Mouse (Mus musculus): ENCODE measurements at regions not wholly inside any gene's neighbourhood (a gene's known extent, or its start where the extent isn't known, plus 50 kb on each side); places are given as distances from the start of the nearest gene placed in this dataset.

GRCm38 (mm10) chr5:91826636-91827035, 136.2 kb downstream of the Rchy1 start:
- no peak for DNase-seq

- no peak for DNase-seq
Measured at GRCm38 (mm10) chr5:91822844-91823576, 139.9 kb downstream of the Rchy1 start.

GRCm38 (mm10) chr5:91818800-91819199, 144.1 kb downstream of the Rchy1 start:
- no peak for DNase-seq

GRCm38 (mm10) chr5:91818195-91818594, 144.7 kb downstream of the Rchy1 start:
- no peak for DNase-seq

GRCm38 (mm10) chr5:91816376-91816950, 146.4 kb downstream of the Rchy1 start:
- DNase-seq: no peak

GRCm38 (mm10) chr5:91814956-91815355, 147.9 kb downstream of the Rchy1 start:
- no peak for DNase-seq

- no peak for DNase-seq
Measured at GRCm38 (mm10) chr5:91814417-91814762, 148.5 kb downstream of the Rchy1 start.

GRCm38 (mm10) chr5:91813547-91814416, 149.1 kb downstream of the Rchy1 start:
- DNase-seq: no peak

GRCm38 (mm10) chr5:91807070-91808065, 155.5 kb downstream of the Rchy1 start:
- no peak for DNase-seq

GRCm38 (mm10) chr5:91801297-91801980, 161.4 kb downstream of the Rchy1 start:
- no peak for DNase-seq

GRCm38 (mm10) chr5:91797362-91797761, 165.5 kb downstream of the Rchy1 start:
- DNase-seq: no peak

GRCm38 (mm10) chr5:91792732-91793131, 170.1 kb downstream of the Rchy1 start:
- DNase-seq: no peak

GRCm38 (mm10) chr5:91790412-91790811, 172.5 kb downstream of the Rchy1 start:
- DNase-seq: no peak

- DNase-seq: no peak
Measured at GRCm38 (mm10) chr5:91783966-91784365, 178.9 kb downstream of the Rchy1 start.

- DNase-seq: no peak
Measured at GRCm38 (mm10) chr5:91776971-91777370, 185.9 kb downstream of the Rchy1 start.

GRCm38 (mm10) chr5:91774065-91774464, 188.8 kb downstream of the Rchy1 start:
- DNase-seq: no peak

GRCm38 (mm10) chr5:91767886-91768285, 195.0 kb downstream of the Rchy1 start:
- no peak for DNase-seq

- no peak for DNase-seq
Measured at GRCm38 (mm10) chr5:91767060-91767459, 195.8 kb downstream of the Rchy1 start.

- no peak for DNase-seq
Measured at GRCm38 (mm10) chr5:91764621-91765020, 198.2 kb downstream of the Rchy1 start.

GRCm38 (mm10) chr5:91762589-91762988, 200.3 kb downstream of the Rchy1 start:
- DNase-seq: no peak

GRCm38 (mm10) chr5:91755958-91756357, 206.9 kb downstream of the Rchy1 start:
- no peak for DNase-seq

All from adrenal gland, adult 2 months (tissue).